Comparison of ENCODE assay signal across 8 mouse cellular contexts in genomic region chr19:45073871-45074542, GRCm38 (mm10). TPM values are rescaled to one million over a fixed set of nuclear protein-coding genes. Genes with fewer than 3 reads are reported as not detected.
DNase-seq lines count a peak whose midpoint lies in the region; ATAC-seq and TF ChIP-seq lines count a peak whose summit lies in the region.

No protein-coding gene starts in this region.

- peak overlapping the region; percentile 93; the same call in 1 of the 2 replicates for H3K4me3 ChIP-seq in kidney, adult 2 months (ENCODE audit: insufficient read depth, low read depth, low read length)
- H3K4me3 ChIP-seq in liver, embryonic 15.5 days (replicated peaks) = peak overlapping the region; percentile 77
- peak overlapping the region; percentile 78 for H3K4me3 ChIP-seq in stomach, embryonic 15.5 days (replicated peaks)

- peak; percentile 42 for ATAC-seq in common myeloid progenitor, adult 5-6 weeks (replicated peaks; ENCODE audit: low read depth, poor library complexity, severe bottlenecking)
- ATAC-seq in granulocyte monocyte progenitor cell, adult 5-6 weeks (replicated peaks; ENCODE audit: poor library complexity, severe bottlenecking) = 0 out of 2 replicates have a peak, but pooled peaks have one; percentile 13
- ATAC-seq in liver, embryonic 15.5 days (ENCODE audit: insufficient read depth) = peak; percentile 31; the same call in 1 of the 2 replicates
- 0 out of 2 replicates have a peak, but pooled peaks have one; percentile 44 for ATAC-seq in stomach, embryonic 15.5 days (ENCODE audit: insufficient read depth, low FRiP score, low read depth)

- no peak overlapping the region for H3K27ac ChIP-seq in kidney, adult 2 months (ENCODE audit: insufficient read depth, low read depth, low read length)
- peak overlapping the region; percentile 89 for H3K27ac ChIP-seq in liver, embryonic 15.5 days (replicated peaks)
- H3K27ac ChIP-seq in stomach, embryonic 15.5 days = peak overlapping the region; percentile 97

- peak; percentile 90 for TF ChIP-seq CTCF in kidney, adult 2 months (conservative IDR thresholded peaks at IDR 0.05; ENCODE audit: insufficient read depth, insufficient read length, low read depth, low read length)

- no peaks in the 10 kb centered on the region for H3K9me3 ChIP-seq in liver, embryonic 15.5 days (replicated peaks)
- H3K9me3 ChIP-seq in stomach, embryonic 15.5 days = no peaks in the 10 kb centered on the region

- H3K36me3 ChIP-seq in kidney, adult 2 months (ENCODE audit: control insufficient read depth, insufficient read depth, low read length) = no peaks in the 10 kb centered on the region
- no peaks in the 10 kb centered on the region for H3K36me3 ChIP-seq in liver, embryonic 15.5 days (replicated peaks)
- H3K36me3 ChIP-seq in stomach, embryonic 15.5 days = no peaks in the 10 kb centered on the region

- DNase-seq in ovary, adult 18-20 months (ENCODE audit: low spot score) = peak; percentile 70
- DNase-seq in ovary, postnatal 10 days (ENCODE audit: low spot score) = no peak
- peak; percentile 80 for DNase-seq in kidney, adult 2 months
- DNase-seq in natural killer cell, adult 2 months (ENCODE audit: low spot score in 2 of 2) = peak; percentile 77 to 86

- H3K4me2 ChIP-seq in liver, embryonic 15.5 days = peak overlapping the region; percentile 96
- peak overlapping the region; percentile 97 for H3K4me2 ChIP-seq in stomach, embryonic 15.5 days

- H3K4me1 ChIP-seq in kidney, adult 2 months (ENCODE audit: control insufficient read depth, insufficient read depth, low read length) = no peaks in the 10 kb centered on the region
- peaks cover 53% of the 10 kb centered on the region for H3K4me1 ChIP-seq in liver, embryonic 15.5 days (replicated peaks)
- H3K4me1 ChIP-seq in stomach, embryonic 15.5 days = peaks cover 35% of the 10 kb centered on the region

- H3K9ac ChIP-seq in liver, embryonic 15.5 days = peak overlapping the region; percentile 82
- peak overlapping the region; percentile 89; the same call in 1 of the 2 replicates for H3K9ac ChIP-seq in stomach, embryonic 15.5 days

- 7% methylated on average over 20 of the region's 20 CpGs for WGBS in kidney, adult 2 months
- 6% methylated on average over 20 of the region's 20 CpGs for WGBS in liver, embryonic 15.5 days (ENCODE audit: insufficient replicate concordance)
- WGBS in stomach, embryonic 15.5 days = 6% methylated on average over 20 of the region's 20 CpGs

- no peak for TF ChIP-seq POLR2A in kidney, adult 2 months (IDR thresholded peaks at IDR 0.05; ENCODE audit: low read depth, low read length)

- no peaks in the 10 kb centered on the region for H3K27me3 ChIP-seq in kidney, adult 2 months (replicated peaks; ENCODE audit: control insufficient read depth, insufficient read depth, low read length)
- peaks cover 39% of the 10 kb centered on the region for H3K27me3 ChIP-seq in liver, embryonic 15.5 days
- peaks cover 32% of the 10 kb centered on the region for H3K27me3 ChIP-seq in stomach, embryonic 15.5 days (replicated peaks)

RNA-seq across cellular contexts. Expression of gene Kazald1, which starts 1.0 kb away (rescaled TPM):
- 0.50 and 1.1 TPM in 2 replicates for total RNA-seq in common myeloid progenitor, adult 5-6 weeks (2017)
- not detected in 2 replicates for total RNA-seq in granulocyte monocyte progenitor cell, adult 5-6 weeks (2014; fragmentation: Nextera tagmentation)
- 0.69 TPM in 1 of 2 replicates, not detected in the other for total RNA-seq in granulocyte monocyte progenitor cell, adult 5-6 weeks (2017)
- polyA plus RNA-seq in kidney, adult 2 months (2012; rRNA removed) = 1.9 and 2.1 TPM in 2 replicates
- 0.24 and 0.32 TPM in 2 replicates for polyA plus RNA-seq in liver, embryonic 15.5 days (2015; fragmentation: Nextera tagmentation; extraction: Ambion mirVana)
- 49.2 and 50.1 TPM in 2 replicates for polyA plus RNA-seq in stomach, embryonic 15.5 days (2015; fragmentation: Nextera tagmentation; extraction: Ambion mirVana)

RNA-seq across cellular contexts. Expression of gene Sfxn3, which starts 26.7 kb away (rescaled TPM):
- total RNA-seq in common myeloid progenitor, adult 5-6 weeks (2017) = 8.6 and 11.0 TPM in 2 replicates
- total RNA-seq in granulocyte monocyte progenitor cell, adult 5-6 weeks (2014; fragmentation: Nextera tagmentation) = 10.5 and 21.1 TPM in 2 replicates
- total RNA-seq in granulocyte monocyte progenitor cell, adult 5-6 weeks (2017) = 3.7 and 5.3 TPM in 2 replicates
- polyA plus RNA-seq in kidney, adult 2 months (2012; rRNA removed) = 20.8 and 23.5 TPM in 2 replicates
- 2.9 and 3.1 TPM in 2 replicates for polyA plus RNA-seq in liver, embryonic 15.5 days (2015; fragmentation: Nextera tagmentation; extraction: Ambion mirVana)
- polyA plus RNA-seq in stomach, embryonic 15.5 days (2015; fragmentation: Nextera tagmentation; extraction: Ambion mirVana) = 24.3 and 24.5 TPM in 2 replicates

RNA-seq across cellular contexts. Expression of gene Pdzd7, which starts 28.5 kb away (rescaled TPM):
- 0.23 TPM in 1 of 2 replicates, not detected in the other for total RNA-seq in common myeloid progenitor, adult 5-6 weeks (2017)
- total RNA-seq in granulocyte monocyte progenitor cell, adult 5-6 weeks (2014; fragmentation: Nextera tagmentation) = 0.24 TPM in 1 of 2 replicates, not detected in the other
- total RNA-seq in granulocyte monocyte progenitor cell, adult 5-6 weeks (2017) = not detected in 2 replicates
- 0.74 and 0.99 TPM in 2 replicates for polyA plus RNA-seq in kidney, adult 2 months (2012; rRNA removed)
- not detected in 2 replicates for polyA plus RNA-seq in liver, embryonic 15.5 days (2015; fragmentation: Nextera tagmentation; extraction: Ambion mirVana)
- polyA plus RNA-seq in stomach, embryonic 15.5 days (2015; fragmentation: Nextera tagmentation; extraction: Ambion mirVana) = 0.27 and 0.33 TPM in 2 replicates

RNA-seq across cellular contexts. Expression of gene Lzts2, which starts 59.8 kb away (rescaled TPM):
- 14.2 and 16.9 TPM in 2 replicates for total RNA-seq in common myeloid progenitor, adult 5-6 weeks (2017)
- total RNA-seq in granulocyte monocyte progenitor cell, adult 5-6 weeks (2014; fragmentation: Nextera tagmentation) = 4.9 and 7.9 TPM in 2 replicates
- 6.9 and 9.9 TPM in 2 replicates for total RNA-seq in granulocyte monocyte progenitor cell, adult 5-6 weeks (2017)
- 54.7 and 74.3 TPM in 2 replicates for polyA plus RNA-seq in kidney, adult 2 months (2012; rRNA removed)
- polyA plus RNA-seq in liver, embryonic 15.5 days (2015; fragmentation: Nextera tagmentation; extraction: Ambion mirVana) = 6.8 and 7.7 TPM in 2 replicates
- polyA plus RNA-seq in stomach, embryonic 15.5 days (2015; fragmentation: Nextera tagmentation; extraction: Ambion mirVana) = 65.5 and 69.9 TPM in 2 replicates

Comparison
In these comparisons a context has a peak if more than half of its experiments do, and no peak if none do; other contexts are left out.
1. RNA of gene Kazald1, which starts 1.0 kb away (polyA plus RNA-seq): 49.2 to 50.1 TPM in stomach, embryonic 15.5 days; 1.9 to 2.1 TPM in kidney, adult 2 months and 0.24 to 0.32 TPM in liver, embryonic 15.5 days; every median in the first group is over 10 times any median in the second.
2. Peak in every context shown above with its lines, with median percentiles within 50 percentile points of each other: ATAC-seq and H3K4me3 ChIP-seq.